Mouse (Mus musculus): Measurements from ENCODE around the gene Cdkl2. TPM values are rescaled to one million over a fixed set of nuclear protein-coding genes. Genes with fewer than 3 reads are reported as not detected.

The Cdkl2 gene
- polyA plus RNA-seq, 1 experiment from 2014 or later = 2.7 TPM

- no peaks in the 10 kb centered on the region for H3K4me1 ChIP-seq
- no peaks in the 10 kb centered on the region for H3K9me3 ChIP-seq
- H3K27ac ChIP-seq = no peak overlapping the region
- no peak overlapping the region for H3K4me2 ChIP-seq
- H3K36me3 ChIP-seq = peaks cover 48% of the 10 kb centered on the region
- ATAC-seq (ENCODE audit: borderline replicate concordance, extremely low read depth, low FRiP score, low TSS enrichment) = no peak
- whole genome bisulfite sequencing = 98% methylated on average over 2 of the region's 2 CpGs
- H3K9ac ChIP-seq = no peak overlapping the region
- no peaks in the 10 kb centered on the region for H3K27me3 ChIP-seq
- no peak overlapping the region for H3K4me3 ChIP-seq
Observed at GRCm38 (mm10) chr5:92063192-92063591, 19.5 kb upstream of the Cdkl2 start.

DNA sequence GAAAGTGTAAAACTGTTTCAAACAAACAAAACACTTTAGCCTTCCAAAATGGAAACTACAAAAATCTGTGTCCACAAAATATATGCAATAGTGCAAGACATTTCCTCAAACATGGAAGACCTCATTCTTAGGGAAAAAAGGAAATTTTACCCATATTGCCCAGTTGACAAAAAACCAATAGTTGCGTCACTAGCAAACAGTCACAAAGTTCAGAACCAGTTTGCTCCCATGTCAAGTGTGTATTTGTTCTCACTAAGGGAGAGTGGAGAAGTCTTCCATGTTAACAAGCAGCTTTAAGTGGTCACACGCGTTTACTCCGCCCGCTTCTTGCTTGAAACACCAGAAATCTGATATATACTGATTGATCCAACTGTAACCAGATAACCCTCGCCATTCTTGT lies 9.2 kb upstream of the Cdkl2 start:
- peaks cover 53% of the 10 kb centered on the region for H3K36me3 ChIP-seq
- H3K9me3 ChIP-seq = no peaks in the 10 kb centered on the region
- no peak overlapping the region for H3K4me2 ChIP-seq
- no peak overlapping the region for H3K4me3 ChIP-seq
- H3K27ac ChIP-seq = no peak overlapping the region
- no peak for ATAC-seq (ENCODE audit: borderline replicate concordance, extremely low read depth, low FRiP score, low TSS enrichment)
- no peak overlapping the region for H3K9ac ChIP-seq
- H3K4me1 ChIP-seq = no peaks in the 10 kb centered on the region
- 92% methylated on average over 6 of the region's 6 CpGs for WGBS
- no peaks in the 10 kb centered on the region for H3K27me3 ChIP-seq

GRCm38 (mm10) chr5:92050419-92050818 lies 6.7 kb upstream of the Cdkl2 start:
- H3K4me2 ChIP-seq = no peak overlapping the region
- H3K36me3 ChIP-seq = peaks cover 29% of the 10 kb centered on the region
- H3K9ac ChIP-seq = no peak overlapping the region
- H3K4me1 ChIP-seq = no peaks in the 10 kb centered on the region
- H3K27me3 ChIP-seq = no peaks in the 10 kb centered on the region
- no peaks in the 10 kb centered on the region for H3K9me3 ChIP-seq
- 77% methylated on average over 3 of the region's 3 CpGs for WGBS
- H3K27ac ChIP-seq = no peak overlapping the region
- no peak overlapping the region for H3K4me3 ChIP-seq
- no peak for ATAC-seq (ENCODE audit: borderline replicate concordance, extremely low read depth, low FRiP score, low TSS enrichment)

DNA sequence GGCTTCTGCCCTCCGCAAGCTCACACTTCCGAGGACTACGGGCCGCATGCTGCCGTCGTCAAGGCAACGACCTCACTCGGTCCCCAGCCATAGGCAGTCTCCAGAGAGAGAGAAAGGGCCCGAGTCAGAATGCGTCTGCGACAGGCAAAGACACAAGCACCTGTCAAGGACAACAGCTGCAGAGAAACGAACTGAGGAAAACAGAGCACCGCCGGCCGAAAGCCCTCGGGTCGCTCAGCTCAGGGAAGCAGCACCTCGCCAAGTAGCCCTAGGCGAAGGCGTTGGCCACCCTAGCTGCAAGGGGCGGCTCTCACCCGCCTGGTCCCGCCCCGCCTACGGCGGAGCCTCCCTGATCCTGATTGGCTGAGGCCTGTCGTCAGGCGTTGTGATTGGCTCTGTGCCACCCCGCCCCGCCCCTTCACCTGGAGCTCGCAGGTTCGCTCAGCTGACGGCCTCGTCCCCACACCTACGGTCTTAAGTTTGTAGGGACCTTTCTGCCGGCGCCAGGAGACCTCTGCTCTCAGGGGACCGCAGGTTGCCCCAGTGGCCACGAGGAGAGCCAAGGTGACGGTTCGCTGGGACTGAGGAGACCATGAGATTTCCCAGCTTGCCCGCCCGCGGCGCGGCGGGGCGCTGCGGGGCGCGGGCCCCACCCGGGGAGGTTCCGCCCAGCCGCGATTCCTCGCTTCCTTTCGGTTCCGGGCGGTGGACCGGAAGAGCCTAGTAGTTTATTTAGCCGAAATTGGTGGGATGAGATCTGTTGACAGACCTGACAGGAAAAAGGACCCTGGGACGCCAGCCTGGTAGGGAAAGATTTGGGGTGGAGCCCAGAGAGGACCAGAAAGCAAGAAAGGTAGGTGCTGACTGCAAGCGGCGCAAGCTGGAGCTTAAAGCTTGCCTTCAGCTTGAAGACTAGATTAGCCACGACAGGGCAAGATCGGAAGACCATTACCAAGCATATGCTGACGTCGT lies 1.0 kb downstream of the Cdkl2 start:
- H3K36me3 ChIP-seq = no peaks in the 10 kb centered on the region
- ATAC-seq (ENCODE audit: borderline replicate concordance, extremely low read depth, low FRiP score, low TSS enrichment) = peak; percentile 100
- H3K4me1 ChIP-seq = peaks cover 3% of the 10 kb centered on the region; the same call in 1 of the 2 replicates
- H3K27ac ChIP-seq = peak overlapping the region; percentile 77
- H3K9ac ChIP-seq = peak overlapping the region; percentile 51
- WGBS = under 1% methylated on average over 66 of the region's 68 CpGs
- H3K4me3 ChIP-seq = peak overlapping the region; percentile 76
- no peaks in the 10 kb centered on the region for H3K9me3 ChIP-seq
- H3K27me3 ChIP-seq = peaks cover 4% of the 10 kb centered on the region
- peak overlapping the region; percentile 88 for H3K4me2 ChIP-seq

- no peak for ATAC-seq (ENCODE audit: borderline replicate concordance, extremely low read depth, low FRiP score, low TSS enrichment)
- no peaks in the 10 kb centered on the region for H3K4me1 ChIP-seq
- no peaks in the 10 kb centered on the region for H3K36me3 ChIP-seq
- H3K4me3 ChIP-seq = no peak overlapping the region
- 38% methylated on average over 2 of the region's 2 CpGs for WGBS
- no peaks in the 10 kb centered on the region for H3K27me3 ChIP-seq
- no peaks in the 10 kb centered on the region for H3K9me3 ChIP-seq
- H3K4me2 ChIP-seq = no peak overlapping the region
- no peak overlapping the region for H3K9ac ChIP-seq
- H3K27ac ChIP-seq = no peak overlapping the region
Observed at GRCm38 (mm10) chr5:92019960-92020359, 23.7 kb downstream of the Cdkl2 start.

GRCm38 (mm10) chr5:92011756-92012155 lies 31.9 kb downstream of the Cdkl2 start:
- Histone ChIP-seq H3K4me3 (no peak overlapping the region), H3K4me1 (no peaks in the 10 kb centered on the region), H3K9ac (no peak overlapping the region), H3K27ac (no peak overlapping the region), H3K9me3 (no peaks in the 10 kb centered on the region), H3K27me3 (no peaks in the 10 kb centered on the region), H3K4me2 (no peak overlapping the region), H3K36me3 (no peaks in the 10 kb centered on the region)
- WGBS = 53% methylated on average over 7 of the region's 7 CpGs
- no peak for ATAC-seq (ENCODE audit: borderline replicate concordance, extremely low read depth, low FRiP score, low TSS enrichment)

DNA sequence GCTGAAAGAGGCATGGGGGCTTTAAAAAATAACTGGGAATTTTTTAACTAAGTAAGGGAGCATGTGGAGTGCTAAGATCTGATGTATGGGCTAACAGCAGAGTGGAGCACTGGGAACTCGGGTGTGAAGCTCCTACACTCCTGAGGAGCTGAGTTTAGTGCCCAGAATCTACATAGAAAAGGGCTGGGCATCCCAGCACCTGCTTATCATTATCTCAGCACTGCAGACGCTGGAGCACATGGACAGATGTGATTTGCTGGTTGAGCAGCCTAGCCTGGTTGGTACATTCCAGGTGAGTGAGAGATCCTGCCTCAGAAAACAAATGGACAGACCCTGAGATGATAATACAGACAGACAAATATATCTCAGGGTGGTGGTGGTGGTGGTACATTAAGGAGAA lies 33.9 kb downstream of the Cdkl2 start:
- Histone ChIP-seq H3K9me3 (no peaks in the 10 kb centered on the region), H3K27ac (no peak overlapping the region), H3K4me1 (no peaks in the 10 kb centered on the region), H3K9ac (no peak overlapping the region), H3K4me2 (no peak overlapping the region), H3K36me3 (no peaks in the 10 kb centered on the region), H3K27me3 (no peaks in the 10 kb centered on the region), H3K4me3 (no peak overlapping the region)
- ATAC-seq (ENCODE audit: borderline replicate concordance, extremely low read depth, low FRiP score, low TSS enrichment) = no peak
- WGBS = 23% methylated on average over 2 of the region's 2 CpGs

- no peaks in the 10 kb centered on the region for H3K27me3 ChIP-seq
- no peak overlapping the region for H3K27ac ChIP-seq
- 0 out of 2 replicates have a peak, but pooled peaks cover 6% of the 10 kb centered on the region for H3K9me3 ChIP-seq
- H3K4me3 ChIP-seq = no peak overlapping the region
- 69% methylated on average over 2 of the region's 2 CpGs for WGBS
- H3K4me2 ChIP-seq = no peak overlapping the region
- H3K9ac ChIP-seq = no peak overlapping the region
- H3K4me1 ChIP-seq = no peaks in the 10 kb centered on the region
- no peak for ATAC-seq (ENCODE audit: borderline replicate concordance, extremely low read depth, low FRiP score, low TSS enrichment)
- no peaks in the 10 kb centered on the region for H3K36me3 ChIP-seq
Observed at GRCm38 (mm10) chr5:92003011-92003410, 40.7 kb downstream of the Cdkl2 start.

GRCm38 (mm10) chr5:92000770-92001169 lies 42.9 kb downstream of the Cdkl2 start:
- no peak overlapping the region for H3K4me2 ChIP-seq
- H3K4me1 ChIP-seq = no peaks in the 10 kb centered on the region
- ATAC-seq (ENCODE audit: borderline replicate concordance, extremely low read depth, low FRiP score, low TSS enrichment) = no peak
- no peak overlapping the region for H3K4me3 ChIP-seq
- no peak overlapping the region for H3K27ac ChIP-seq
- no peaks in the 10 kb centered on the region for H3K27me3 ChIP-seq
- no peak overlapping the region for H3K9ac ChIP-seq
- no peaks in the 10 kb centered on the region for H3K36me3 ChIP-seq
- H3K9me3 ChIP-seq = 0 out of 2 replicates have a peak, but pooled peaks cover 6% of the 10 kb centered on the region
- 41% methylated on average over 2 of the region's 2 CpGs for WGBS

DNA sequence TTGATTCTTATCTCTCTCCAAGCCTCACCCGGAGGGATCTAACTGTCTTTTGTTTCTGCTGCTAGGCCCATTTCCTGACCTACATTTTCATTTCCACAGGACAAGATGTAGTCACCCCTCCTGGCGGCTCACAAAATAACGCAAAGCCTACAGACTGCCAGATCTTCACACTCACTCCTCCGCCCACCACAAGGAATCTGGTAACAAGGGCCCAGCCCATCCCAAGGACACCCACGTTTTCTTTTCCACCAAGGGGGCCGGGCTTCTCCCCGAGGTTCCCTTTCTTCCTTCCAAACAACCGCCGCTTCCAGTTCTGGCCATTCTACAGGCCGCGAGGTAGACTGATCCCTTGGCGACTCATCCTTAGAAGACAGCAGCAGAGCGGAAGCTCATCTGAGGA lies 49.1 kb downstream of the Cdkl2 start:
- WGBS = 55% methylated on average over 13 of the region's 13 CpGs
- H3K4me1 ChIP-seq = no peaks in the 10 kb centered on the region
- no peak for ATAC-seq (ENCODE audit: borderline replicate concordance, extremely low read depth, low FRiP score, low TSS enrichment)
- H3K4me3 ChIP-seq = no peak overlapping the region
- H3K27me3 ChIP-seq = no peaks in the 10 kb centered on the region
- H3K9me3 ChIP-seq = 0 out of 2 replicates have a peak, but pooled peaks cover 6% of the 10 kb centered on the region
- H3K27ac ChIP-seq = no peak overlapping the region
- no peaks in the 10 kb centered on the region for H3K36me3 ChIP-seq
- H3K9ac ChIP-seq = no peak overlapping the region
- H3K4me2 ChIP-seq = no peak overlapping the region

GRCm38 (mm10) chr5:91993061-91993460 lies 50.6 kb downstream of the Cdkl2 start:
- Histone ChIP-seq H3K9ac (no peak overlapping the region), H3K36me3 (no peaks in the 10 kb centered on the region), H3K9me3 (no peaks in the 10 kb centered on the region), H3K4me3 (no peak overlapping the region), H3K4me2 (no peak overlapping the region), H3K27ac (no peak overlapping the region), H3K4me1 (no peaks in the 10 kb centered on the region), H3K27me3 (no peaks in the 10 kb centered on the region)
- 78% methylated on average over 2 of the region's 2 CpGs for WGBS
- no peak for ATAC-seq (ENCODE audit: borderline replicate concordance, extremely low read depth, low FRiP score, low TSS enrichment)

DNA sequence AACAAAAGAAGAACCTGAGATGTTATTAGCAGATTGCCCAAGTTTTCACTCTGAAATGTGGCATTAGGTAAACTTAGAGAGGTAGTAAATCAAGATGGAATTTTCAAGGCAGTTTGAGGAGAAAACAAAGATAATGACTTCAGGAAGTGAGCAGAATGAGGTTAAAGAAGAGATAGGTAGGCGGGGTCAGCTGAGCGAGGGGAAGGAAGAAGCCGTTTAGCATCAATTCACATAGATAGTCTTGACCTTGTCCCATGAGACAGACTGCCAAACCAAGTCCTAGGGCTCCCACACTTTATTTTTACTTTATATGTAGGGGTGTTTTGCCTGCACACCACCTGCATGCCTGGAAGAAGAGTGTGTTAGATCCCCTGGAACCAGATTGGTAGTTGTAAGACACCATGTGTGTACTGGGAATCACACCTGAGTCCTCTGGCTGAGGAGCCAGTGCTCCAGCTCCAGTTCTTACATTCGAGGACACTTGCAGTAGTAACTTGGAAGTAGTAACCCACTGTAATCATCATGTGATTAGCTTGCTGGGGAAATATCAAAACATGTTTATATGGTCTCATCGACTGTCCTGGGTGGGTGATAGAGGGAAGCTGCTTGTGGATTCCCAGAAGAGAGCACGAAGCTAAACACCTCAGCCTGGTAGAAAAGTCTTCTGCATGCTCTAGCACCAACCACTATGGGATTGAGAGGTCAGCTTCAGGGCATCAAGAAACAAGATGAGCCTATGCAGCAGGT lies 52.3 kb downstream of the Cdkl2 start:
- Histone ChIP-seq H3K4me1 (no peaks in the 10 kb centered on the region), H3K36me3 (no peaks in the 10 kb centered on the region), H3K9ac (no peak overlapping the region), H3K4me3 (no peak overlapping the region), H3K27me3 (no peaks in the 10 kb centered on the region), H3K27ac (no peak overlapping the region), H3K9me3 (no peaks in the 10 kb centered on the region), H3K4me2 (no peak overlapping the region)
- no peak for ATAC-seq (ENCODE audit: borderline replicate concordance, extremely low read depth, low FRiP score, low TSS enrichment)
- WGBS = 62% methylated on average over 6 of the region's 6 CpGs

Data from lung, embryonic 15.5 days (tissue).